Mouse (Mus musculus): ENCODE results near the gene Wipi2.

Gene Wipi2

GRCm38 (mm10) chr5:142627398-142627797 lies at the start of gene Wipi2:
Gene Wipi2 (plus strand): TSS chr5:142627698.
- DNase-seq, result no peak

- DNase-seq, result no peak
These were observed 49.3 kb upstream of the Wipi2 start for GRCm38 (mm10) chr5:142578192-142578591.

GRCm38 (mm10) chr5:142581517-142581916 lies 46.0 kb upstream of the Wipi2 start:
- DNase-seq, result peak; percentile 67 to 72

GRCm38 (mm10) chr5:142583616-142584126 lies 43.8 kb upstream of the Wipi2 start:
- DNase-seq, result peak; percentile 31 to 40

- no peak for DNase-seq
These were observed 36.4 kb upstream of the Wipi2 start for GRCm38 (mm10) chr5:142590953-142591616.

GRCm38 (mm10) chr5:142595698-142596097 lies 31.8 kb upstream of the Wipi2 start:
- peak; percentile 49 to 65 for DNase-seq

GRCm38 (mm10) chr5:142596723-142597122 lies 30.8 kb upstream of the Wipi2 start:
- no peak for DNase-seq

- DNase-seq, result no peak
These were observed 29.7 kb upstream of the Wipi2 start for GRCm38 (mm10) chr5:142597648-142598390.

GRCm38 (mm10) chr5:142604379-142604778 lies 23.1 kb upstream of the Wipi2 start:
- DNase-seq, result no peak

GRCm38 (mm10) chr5:142605288-142605687 lies 22.2 kb upstream of the Wipi2 start:
- no peak for DNase-seq

DNA sequence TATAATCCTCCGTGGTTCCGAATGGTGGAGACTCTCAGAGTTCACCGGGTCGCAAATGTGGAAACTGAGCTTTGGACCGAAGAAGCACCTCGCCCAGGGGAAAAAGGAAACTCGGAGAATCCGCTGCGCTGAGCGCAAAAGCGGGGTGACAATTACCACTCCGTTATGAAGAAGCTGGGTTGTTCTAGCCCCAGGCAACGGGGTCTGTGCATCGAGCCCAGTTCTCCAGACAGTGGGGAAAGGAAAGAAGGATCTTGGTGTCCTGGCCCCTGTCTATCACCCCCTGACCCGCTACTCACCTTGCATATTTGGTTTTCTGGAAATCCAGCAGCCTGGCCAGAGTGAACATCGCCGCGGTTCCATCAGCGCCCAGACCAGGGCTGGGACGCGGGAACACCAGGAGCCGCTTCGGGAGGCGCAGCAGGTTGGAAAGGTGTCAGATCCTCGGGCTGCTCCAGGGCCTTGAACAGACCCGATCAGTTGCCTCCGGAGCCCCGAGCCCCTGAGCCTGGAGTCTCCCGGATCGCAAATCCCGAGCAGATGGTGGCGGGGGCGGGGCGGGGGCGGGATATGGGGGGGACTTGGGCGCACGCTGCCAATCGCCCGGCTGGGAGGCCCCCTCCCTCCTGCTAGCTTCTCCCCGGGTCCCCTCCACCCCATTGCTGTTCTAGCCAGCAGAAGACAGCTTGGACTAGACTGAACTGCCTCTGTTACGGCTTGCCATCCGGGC lies 19.1 kb upstream of the Wipi2 start, which contains the start of gene Mmd2:
TSS of gene Mmd2 (minus strand) at position 542 of the 730 bp plus-strand sequence.
- peak; percentile 53 to 63 for DNase-seq

DNA sequence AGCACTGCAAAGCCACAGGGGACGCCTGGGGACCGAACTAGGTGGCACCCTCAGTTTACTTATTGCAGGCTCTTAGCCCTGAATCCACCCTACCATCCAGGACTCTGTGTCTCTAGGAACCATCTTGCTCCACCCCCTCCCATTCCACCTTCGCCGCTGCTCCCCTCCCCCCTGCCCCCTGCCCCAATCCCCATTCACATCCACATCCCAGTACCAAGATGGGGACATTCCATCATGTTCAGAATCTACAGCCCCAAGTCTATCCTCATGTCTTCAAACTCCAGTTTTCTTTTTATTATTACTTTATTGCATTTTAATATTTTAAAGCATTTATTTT lies 18.5 kb upstream of the Wipi2 start:
- no peak for DNase-seq

DNA sequence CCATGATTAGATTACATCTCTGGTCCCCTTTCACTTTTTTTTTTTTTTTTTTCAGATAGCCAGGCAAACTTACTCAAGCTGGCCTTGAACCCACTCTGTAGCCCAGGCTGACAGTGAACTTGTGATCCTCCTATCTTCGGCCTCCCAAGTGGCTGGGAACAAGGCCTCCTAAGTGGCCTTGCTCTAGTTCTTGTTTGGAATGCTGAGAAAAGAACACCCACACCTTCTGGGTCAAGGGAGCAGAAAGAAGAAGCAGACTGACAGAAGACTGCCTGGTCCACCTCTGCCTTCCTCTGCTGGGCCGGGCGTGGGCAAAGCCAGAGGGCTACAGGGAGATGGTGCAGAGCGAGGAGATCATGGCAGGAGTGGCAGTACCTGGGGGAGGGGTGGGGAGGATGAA lies 17.1 kb upstream of the Wipi2 start:
- no peak for DNase-seq

GRCm38 (mm10) chr5:142614513-142614912 lies 13.0 kb upstream of the Wipi2 start:
- DNase-seq, result no peak

DNA sequence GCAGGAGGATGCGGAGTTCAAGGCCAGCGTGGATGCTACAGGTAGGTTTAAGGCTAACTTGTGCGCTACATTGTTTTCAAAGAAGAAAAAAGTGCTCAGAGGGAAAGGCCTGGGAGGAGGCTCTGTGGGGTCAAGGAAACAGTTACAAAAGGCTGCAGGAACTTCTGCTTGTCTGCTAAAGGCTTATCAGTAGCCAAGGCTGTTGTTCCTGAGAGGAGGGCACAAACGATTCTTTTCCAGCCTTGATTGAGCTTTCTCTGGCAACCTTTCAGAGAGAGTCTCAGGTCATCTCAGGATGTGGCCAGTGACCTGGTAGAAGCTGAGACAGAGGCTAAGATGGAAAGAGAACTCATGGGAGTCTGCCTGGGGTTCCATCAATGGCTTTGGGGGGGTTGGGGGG lies 11.9 kb upstream of the Wipi2 start:
- DNase-seq, result no peak

GRCm38 (mm10) chr5:142616326-142616725 lies 11.2 kb upstream of the Wipi2 start:
- no peak for DNase-seq

GRCm38 (mm10) chr5:142619866-142620265 lies 7.6 kb upstream of the Wipi2 start:
- peak; percentile 70 to 75 for DNase-seq

- DNase-seq, result no peak
These were observed 6.1 kb upstream of the Wipi2 start for GRCm38 (mm10) chr5:142621421-142621820.

GRCm38 (mm10) chr5:142622134-142622533 lies 5.4 kb upstream of the Wipi2 start:
- DNase-seq, result no peak

GRCm38 (mm10) chr5:142623080-142623479 lies 4.4 kb upstream of the Wipi2 start:
- DNase-seq, result no peak

- DNase-seq, result peak; percentile 97 to 99
These were observed 1.5 kb downstream of the Wipi2 start for GRCm38 (mm10) chr5:142628726-142629662.

DNA sequence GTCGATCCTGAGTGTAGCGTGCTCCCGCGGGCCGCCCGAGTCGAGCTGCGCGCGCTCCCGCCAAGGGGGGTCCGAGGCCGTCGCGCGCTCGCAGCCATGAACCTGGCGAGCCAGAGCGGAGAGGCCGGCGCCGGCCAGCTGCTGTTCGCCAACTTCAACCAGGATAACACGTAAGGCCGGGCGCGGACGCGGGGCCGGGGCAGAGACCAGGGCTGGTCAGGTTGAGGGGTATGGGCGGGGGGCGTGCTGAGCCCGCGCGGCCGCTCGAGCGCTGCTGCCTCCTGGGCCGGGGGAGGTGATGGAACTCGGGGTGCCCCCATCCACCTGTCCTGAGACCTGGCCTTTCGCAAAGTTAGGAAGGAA lies 2.1 kb downstream of the Wipi2 start:
- DNase-seq, result no peak

All from cerebellum, adult 18-20 months (tissue).